Mouse (Mus musculus) heart, embryonic 15.5 days (tissue): ENCODE results near the gene Clpx. TPM values are rescaled to one million over a fixed set of nuclear protein-coding genes. Genes with fewer than 3 reads are reported as not detected.

Experiments used
- ATAC-seq: fragments of 200-750 bp; cut with Nextera tagmentation; replicated peaks from 2 replicates; pipeline ENCODE4 v1.8.0; 2017; ENCODE audit warnings: low read depth, moderate TSS enrichment; ENCODE audit not compliant: insufficient number of reproducible peaks, insufficient read depth, low FRiP score
- H3K27ac ChIP-seq: fragments of 300-500 bp; sonication (generic); 2 replicates; pipeline ENCODE4 v1.5.1; 2015; ENCODE audit warnings: mild to moderate bottlenecking, inconsistent platforms
- H3K27me3 ChIP-seq: fragments of 300-500 bp; sonication (generic); 2 replicates; pipeline ENCODE4 v1.6.1; 2015; ENCODE audit warnings: inconsistent platforms
- H3K36me3 ChIP-seq: fragments of 300-500 bp; sonication (generic); 2 replicates; pipeline ENCODE4 v1.6.1; 2015; ENCODE audit warnings: mild to moderate bottlenecking, inconsistent platforms
- H3K4me1 ChIP-seq: fragments of 300-500 bp; sonication (generic); replicated peaks from 2 replicates; pipeline ENCODE4 v1.6.1; 2015; ENCODE audit warnings: inconsistent platforms
- H3K4me2 ChIP-seq: fragments of 300-500 bp; sonication (generic); 2 replicates; pipeline ENCODE4 v1.6.1; 2015; ENCODE audit warnings: inconsistent platforms, mild to moderate bottlenecking, moderate library complexity
- H3K4me3 ChIP-seq: fragments of 300-500 bp; sonication (generic); 2 replicates; pipeline ENCODE4 v1.5.1; 2015; ENCODE audit warnings: mild to moderate bottlenecking, inconsistent platforms
- H3K9ac ChIP-seq: fragments of 300-500 bp; sonication (generic); 2 replicates; pipeline ENCODE4 v1.6.1; 2015; ENCODE audit warnings: mild to moderate bottlenecking, inconsistent platforms
- H3K9me3 ChIP-seq: fragments of 300-500 bp; sonication (generic); replicated peaks from 2 replicates; pipeline ENCODE4 v1.6.1; 2016; ENCODE audit warnings: inconsistent platforms
- WGBS: fragments of 180-500 bp; shearing (Covaris S2); methylation state at CpG from one replicate; pipeline ENCODE4 v1.1.7; 2015; ENCODE audit warnings: mixed read lengths; 5-methylcytosine and 5-hydroxymethylcytosine counted together
- polyA plus RNA-seq: library from polyadenylated mRNA; unstranded; fragments of >200 nt; fragmentation: Nextera tagmentation; extraction: Ambion mirVana; gene quantifications from 2 replicates; pipeline ENCODE4 v1.2.1, GENCODE M21; 2015

Clpx gene
- polyA plus RNA-seq, 1 experiment from 2014 or later: 46.4 TPM

GRCm38 (mm10) chr9:65353251-65353650 is 59.2 kb downstream of the Clpx start:
- ATAC-seq: no peak
- Histone ChIP-seq H3K4me1 (peaks cover 13% of the 10 kb centered on the region), H3K4me3 (no peak overlapping the region), H3K27me3 (no peaks in the 10 kb centered on the region), H3K9ac (no peak overlapping the region), H3K27ac (no peak overlapping the region), H3K4me2 (no peak overlapping the region), H3K36me3 (peaks cover 38% of the 10 kb centered on the region), H3K9me3 (no peaks in the 10 kb centered on the region)
- WGBS: 85% methylated on average over 5 of the region's 5 CpGs

GRCm38 (mm10) chr9:65356561-65356960 is 62.5 kb downstream of the Clpx start:
- Histone ChIP-seq H3K9ac (no peak overlapping the region), H3K9me3 (no peaks in the 10 kb centered on the region), H3K4me2 (no peak overlapping the region), H3K4me3 (no peak overlapping the region), H3K27ac (no peak overlapping the region), H3K36me3 (peaks cover 57% of the 10 kb centered on the region), H3K27me3 (no peaks in the 10 kb centered on the region), H3K4me1 (peaks cover 8% of the 10 kb centered on the region)
- ATAC-seq: no peak
- 77% methylated on average over 7 of the region's 7 CpGs for WGBS

- 93% methylated on average over 2 of the region's 2 CpGs for WGBS
- ATAC-seq: no peak
Measured at GRCm38 (mm10) chr9:65356971-65357370, 62.9 kb downstream of the Clpx start.

GRCm38 (mm10) chr9:65358956-65359480 is 65.0 kb downstream of the Clpx start:
- no peaks in the 10 kb centered on the region for H3K27me3 ChIP-seq
- WGBS: 34% methylated on average over 1 of the region's 1 CpGs
- H3K4me2 ChIP-seq: no peak overlapping the region
- H3K9ac ChIP-seq: no peak overlapping the region
- H3K9me3 ChIP-seq: no peaks in the 10 kb centered on the region
- no peak overlapping the region for H3K4me3 ChIP-seq
- peaks cover 57% of the 10 kb centered on the region for H3K36me3 ChIP-seq
- H3K4me1 ChIP-seq: peaks cover 14% of the 10 kb centered on the region
- ATAC-seq: no peak
- H3K27ac ChIP-seq: peak overlapping the region; percentile 79

More at GRCm38 (mm10) chr9:65356971-65357370, 62.9 kb downstream of the Clpx start:
- Histone ChIP-seq H3K4me2 (no peak overlapping the region), H3K4me1 (peaks cover 8% of the 10 kb centered on the region), H3K27ac (no peak overlapping the region), H3K9me3 (no peaks in the 10 kb centered on the region), H3K9ac (no peak overlapping the region), H3K27me3 (no peaks in the 10 kb centered on the region), H3K36me3 (peaks cover 57% of the 10 kb centered on the region), H3K4me3 (no peak overlapping the region)

GRCm38 (mm10) chr9:65360641-65361448 is 66.8 kb downstream of the Clpx start, which contains the start of gene Ubap1l:
TSS of gene Ubap1l (plus strand) at chr9:65361041.
- no peak within 1 kb of the TSS for H3K9ac ChIP-seq
- no peaks in the 10 kb centered on the region for H3K9me3 ChIP-seq
- peaks cover 15% of the 10 kb centered on the region for H3K4me1 ChIP-seq
- ATAC-seq: no peak
- peaks cover 40% of the 10 kb centered on the region for H3K36me3 ChIP-seq
- no peak within 1 kb of the TSS for H3K27ac ChIP-seq
- H3K27me3 ChIP-seq: no peaks in the 10 kb centered on the region
- 81% methylated on average over 16 of the region's 16 CpGs for WGBS
- no peak within 1 kb of the TSS for H3K4me3 ChIP-seq
- H3K4me2 ChIP-seq: no peak within 1 kb of the TSS

- H3K4me3 ChIP-seq: no peak overlapping the region
- H3K9ac ChIP-seq: no peak overlapping the region
- ATAC-seq: 0 out of 2 replicates have a peak, but pooled peaks have one; percentile 35
- 34% methylated on average over 9 of the region's 9 CpGs for WGBS
- no peaks in the 10 kb centered on the region for H3K9me3 ChIP-seq
- H3K4me1 ChIP-seq: peaks cover 13% of the 10 kb centered on the region
- peaks cover 16% of the 10 kb centered on the region for H3K36me3 ChIP-seq
- H3K27me3 ChIP-seq: no peaks in the 10 kb centered on the region
- H3K27ac ChIP-seq: no peak overlapping the region
- no peak overlapping the region for H3K4me2 ChIP-seq
Measured at GRCm38 (mm10) chr9:65363684-65364083, 69.6 kb downstream of the Clpx start.

- Histone ChIP-seq H3K9me3 (no peaks in the 10 kb centered on the region), H3K9ac (no peak overlapping the region), H3K36me3 (peaks cover 7% of the 10 kb centered on the region; the same call in 1 of the 2 replicates), H3K4me3 (no peak overlapping the region), H3K4me1 (peaks cover 8% of the 10 kb centered on the region), H3K27me3 (no peaks in the 10 kb centered on the region), H3K27ac (no peak overlapping the region), H3K4me2 (no peak overlapping the region)
- no peak for ATAC-seq
- 81% methylated on average over 7 of the region's 7 CpGs for WGBS
Measured at GRCm38 (mm10) chr9:65365721-65366120, 71.7 kb downstream of the Clpx start.

- no peak for ATAC-seq
- H3K4me2 ChIP-seq: no peak overlapping the region
- H3K9me3 ChIP-seq: no peaks in the 10 kb centered on the region
- no peak overlapping the region for H3K27ac ChIP-seq
- no peaks in the 10 kb centered on the region for H3K36me3 ChIP-seq
- no peaks in the 10 kb centered on the region for H3K27me3 ChIP-seq
- H3K4me1 ChIP-seq: no peaks in the 10 kb centered on the region
- no peak overlapping the region for H3K9ac ChIP-seq
- WGBS: 77% methylated on average over 24 of the region's 24 CpGs
- no peak overlapping the region for H3K4me3 ChIP-seq
Measured at GRCm38 (mm10) chr9:65371756-65372155, 77.7 kb downstream of the Clpx start.

- Histone ChIP-seq H3K4me3 (no peak overlapping the region), H3K36me3 (no peaks in the 10 kb centered on the region), H3K4me2 (no peak overlapping the region), H3K27ac (no peak overlapping the region), H3K4me1 (no peaks in the 10 kb centered on the region), H3K9ac (no peak overlapping the region), H3K27me3 (no peaks in the 10 kb centered on the region), H3K9me3 (no peaks in the 10 kb centered on the region)
- ATAC-seq: no peak
- 65% methylated on average over 4 of the region's 4 CpGs for WGBS
Measured at GRCm38 (mm10) chr9:65372449-65372848, 78.4 kb downstream of the Clpx start.

- H3K4me2 ChIP-seq: no peak overlapping the region
- no peak overlapping the region for H3K27ac ChIP-seq
- H3K9me3 ChIP-seq: no peaks in the 10 kb centered on the region
- 64% methylated on average over 5 of the region's 5 CpGs for WGBS
- no peaks in the 10 kb centered on the region for H3K27me3 ChIP-seq
- ATAC-seq: no peak
- no peak overlapping the region for H3K9ac ChIP-seq
- H3K36me3 ChIP-seq: no peaks in the 10 kb centered on the region
- H3K4me1 ChIP-seq: no peaks in the 10 kb centered on the region
- no peak overlapping the region for H3K4me3 ChIP-seq
Measured at GRCm38 (mm10) chr9:65374468-65375162, 80.6 kb downstream of the Clpx start.

- no peaks in the 10 kb centered on the region for H3K36me3 ChIP-seq
- 77% methylated on average over 9 of the region's 9 CpGs for WGBS
- no peaks in the 10 kb centered on the region for H3K9me3 ChIP-seq
- H3K4me2 ChIP-seq: no peak overlapping the region
- no peaks in the 10 kb centered on the region for H3K4me1 ChIP-seq
- no peaks in the 10 kb centered on the region for H3K27me3 ChIP-seq
- ATAC-seq: no peak
- no peak overlapping the region for H3K27ac ChIP-seq
- no peak overlapping the region for H3K9ac ChIP-seq
- H3K4me3 ChIP-seq: no peak overlapping the region
Measured at GRCm38 (mm10) chr9:65375163-65375934, 81.3 kb downstream of the Clpx start.
